30 mouse cellular contexts compared by ENCODE assay signal in genomic region chr17:43270161-43270560, GRCm38 (mm10). TPM values are rescaled to one million over a fixed set of nuclear protein-coding genes. Genes with fewer than 3 reads are reported as not detected.
DNase-seq lines count a peak whose midpoint lies in the region; ATAC-seq and TF ChIP-seq lines count a peak whose summit lies in the region.
"Had no signal": no experiment of that assay in that cellular context is flagged by ENCODE, and none has a peak within 500 bp of the region (broad histone marks: within the 10 kb centered on the region; RNA-seq: fewer than 3 reads in every experiment).

Adgrf1 (plus strand) TSS chr17:43270329.

- H3K4me3 ChIP-seq in liver, embryonic 12.5 days, result no peak within 1 kb of the TSS
- no peak within 1 kb of the TSS for H3K4me3 ChIP-seq in intestine, postnatal 0 days (ENCODE audit: low read depth, low read length)
- H3K4me3 ChIP-seq: forebrain, embryonic 10.5 days; heart, embryonic 12.5 days; hindbrain, embryonic 15.5 days; layer of hippocampus, adult 2 months; limb, embryonic 13.5 days; megakaryocyte, embryonic 14.5 days; myocyte; stomach, embryonic 15.5 days had no signal

- 0 out of 2 replicates have a peak, but pooled peaks cover 3% of the 10 kb centered on the region for H3K27me3 ChIP-seq in liver, embryonic 12.5 days (replicated peaks)
- H3K27me3 ChIP-seq in intestine, postnatal 0 days (replicated peaks; ENCODE audit: control insufficient read depth, insufficient read depth, low read length), result no peaks in the 10 kb centered on the region
- H3K27me3 ChIP-seq: heart, embryonic 12.5 days; hindbrain, embryonic 15.5 days; limb, embryonic 13.5 days; megakaryocyte, embryonic 14.5 days; stomach, embryonic 15.5 days had no signal

- WGBS in liver, embryonic 12.5 days (ENCODE audit: insufficient replicate concordance), result 30% methylated on average over 6 of the region's 6 CpGs
- WGBS in intestine, postnatal 0 days, result 20% methylated on average over 6 of the region's 6 CpGs

- H3K27ac ChIP-seq in liver, embryonic 12.5 days, result no peak within 1 kb of the TSS
- H3K27ac ChIP-seq in intestine, postnatal 0 days (ENCODE audit: low read depth, low read length), result no peak within 1 kb of the TSS
- H3K27ac ChIP-seq: forebrain, embryonic 10.5 days; hindbrain, embryonic 15.5 days; layer of hippocampus, adult 2 months; limb, embryonic 13.5 days; stomach, embryonic 15.5 days had no signal

- ATAC-seq in liver, embryonic 12.5 days, result no peak
- ATAC-seq in granulocyte monocyte progenitor cell, adult 5-6 weeks (replicated peaks; ENCODE audit: poor library complexity, severe bottlenecking), result peak; percentile 60
- peak; percentile 77 for ATAC-seq in intestine, postnatal 0 days
- peak; percentile 53 for ATAC-seq in megakaryocyte progenitor cell, adult 5-6 weeks (replicated peaks; ENCODE audit: poor library complexity)
- ATAC-seq: activated CD4-positive, CD25-positive, alpha-beta regulatory T cell, adult 4 months; forebrain, postnatal 0 days; lung, postnatal 0 days had no signal

- no peak within 1 kb of the TSS for H3K9ac ChIP-seq in liver, embryonic 12.5 days
- H3K9ac ChIP-seq in intestine, postnatal 0 days (ENCODE audit: low read depth, low read length), result no peak within 1 kb of the TSS
- H3K9ac ChIP-seq: forebrain, postnatal 0 days; heart, embryonic 12.5 days; hindbrain, embryonic 15.5 days; limb, embryonic 13.5 days; stomach, embryonic 15.5 days had no signal

- no peak for TF ChIP-seq CTCF in intestine, postnatal 0 days (IDR thresholded peaks at IDR 0.05; ENCODE audit: low read depth)

- no peaks in the 10 kb centered on the region for H3K36me3 ChIP-seq in liver, embryonic 12.5 days
- no peaks in the 10 kb centered on the region for H3K36me3 ChIP-seq in intestine, postnatal 0 days (ENCODE audit: control insufficient read depth, insufficient read depth)
- H3K36me3 ChIP-seq: forebrain, embryonic 10.5 days; heart, embryonic 12.5 days; hindbrain, embryonic 15.5 days; limb, embryonic 13.5 days; stomach, embryonic 15.5 days had no signal

- H3K4me1 ChIP-seq in liver, embryonic 12.5 days, result peaks cover 5% of the 10 kb centered on the region; the same call in 1 of the 2 replicates
- peaks cover 7% of the 10 kb centered on the region; the same call in 1 of the 2 replicates for H3K4me1 ChIP-seq in intestine, postnatal 0 days (replicated peaks; ENCODE audit: control insufficient read depth, insufficient read depth, low read length)
- H3K4me1 ChIP-seq: heart, embryonic 12.5 days; stomach, embryonic 15.5 days had no signal

- DNase-seq in liver, result peak; percentile 19
- DNase-seq in Muller cell, postnatal 12 days (ENCODE audit: inconsistent ontology term), result no peak
- no peak for DNase-seq in cerebellum, postnatal 10 days
- DNase-seq: adrenal gland, postnatal 10 days; cerebellum, postnatal 25 days; forebrain, postnatal 0 days; heart, postnatal 14 days; kidney, adult 18-20 months; layer of hippocampus, postnatal 36 days; midbrain, embryonic 14.5 days; right cerebral cortex, postnatal 25 days had no signal

- no peaks in the 10 kb centered on the region for H3K9me3 ChIP-seq in liver, embryonic 12.5 days (replicated peaks)
- no peaks in the 10 kb centered on the region for H3K9me3 ChIP-seq in intestine, postnatal 0 days (ENCODE audit: control insufficient read depth)
- H3K9me3 ChIP-seq: hindbrain, embryonic 15.5 days; stomach, embryonic 15.5 days had no signal

- H3K4me2 ChIP-seq in liver, embryonic 12.5 days, result no peak within 1 kb of the TSS
- peak within 1 kb of the TSS; percentile 17; the same call in 1 of the 2 replicates for H3K4me2 ChIP-seq in intestine, postnatal 0 days (replicated peaks; ENCODE audit: low read depth)
- H3K4me2 ChIP-seq: heart, embryonic 12.5 days; hindbrain, embryonic 15.5 days; limb, embryonic 13.5 days; stomach, embryonic 15.5 days had no signal

RNA-seq across cellular contexts. Expression of gene Adgrf1, which starts in this region (rescaled TPM):
- polyA plus RNA-seq in liver, embryonic 12.5 days (2016; fragmentation: Nextera tagmentation; extraction: Ambion mirVana), result 0.13 and 0.16 TPM in 2 replicates
- not detected in 2 replicates for total RNA-seq in granulocyte monocyte progenitor cell, adult 5-6 weeks (2014; fragmentation: Nextera tagmentation)
- not detected in 2 replicates for total RNA-seq in granulocyte monocyte progenitor cell, adult 5-6 weeks (2017)
- 0.38 and 0.55 TPM in 2 replicates for polyA plus RNA-seq in intestine, postnatal 0 days (2015; fragmentation: Nextera tagmentation; extraction: Ambion mirVana)
- total RNA-seq in megakaryocyte progenitor cell, adult 5-6 weeks (2015), result 0.15 TPM in 1 of 2 replicates, not detected in the other
- total RNA-seq in megakaryocyte progenitor cell, adult 5-6 weeks (2017), result 0.17 TPM in 1 of 2 replicates, not detected in the other
- total RNA-seq: ES-E14; forebrain, postnatal 0 days; gastrocnemius, postnatal 4 days; heart, postnatal 14 days; layer of hippocampus, adult 2 months; layer of hippocampus, postnatal 36 days; left cerebral cortex, postnatal 14 days had no signal
- polyA plus RNA-seq: activated CD4-positive, CD25-positive, alpha-beta regulatory T cell, adult 4 months; brain, embryonic 14.5 days; forebrain, embryonic 10.5 days; forebrain, postnatal 0 days; heart, embryonic 12.5 days; hindbrain, embryonic 15.5 days; lung, postnatal 0 days; midbrain, embryonic 14.5 days; myocyte; neural tube, embryonic 14.5 days had no signal

Comparison
In these comparisons a context has a peak if more than half of its experiments do, and no peak if none do; other contexts are left out.
1. Peak in ATAC-seq in granulocyte monocyte progenitor cell, adult 5-6 weeks; RNA of the gene not detected or under 1 TPM.
2. Peak in ATAC-seq and H3K4me2 ChIP-seq in intestine, postnatal 0 days; RNA of the gene not detected or under 1 TPM.
3. Peak in ATAC-seq in megakaryocyte progenitor cell, adult 5-6 weeks; RNA of the gene not detected or under 1 TPM.